Mouse (Mus musculus): ENCODE measurements at regions not wholly inside any gene's neighbourhood (a gene's known extent, or its start where the extent isn't known, plus 50 kb on each side); places are given as distances from the start of the nearest gene placed in this dataset.

- peak in 1 of 2 experiments; percentile 0 for DNase-seq (ENCODE audit: low spot score in 2 of 2)
Observed at GRCm38 (mm10) chrX:4440381-4440780, 69.9 kb downstream of the Btbd35f17 start.
